Comparison of ENCODE assay signal across 9 mouse cellular contexts in genomic region chr1:132199934-132200333, GRCm38 (mm10). TPM values are rescaled to one million over a fixed set of nuclear protein-coding genes. Genes with fewer than 3 reads are reported as not detected.
DNase-seq lines count a peak whose midpoint lies in the region; ATAC-seq and TF ChIP-seq lines count a peak whose summit lies in the region.
"Had no signal": no experiment of that assay in that cellular context is flagged by ENCODE, and none has a peak within 500 bp of the region (broad histone marks: within the 10 kb centered on the region; RNA-seq: fewer than 3 reads in every experiment).

No protein-coding gene starts in this region.

- H3K9me3 ChIP-seq in hindbrain, embryonic 15.5 days, result no peaks in the 10 kb centered on the region
- H3K9me3 ChIP-seq in neural tube, embryonic 11.5 days (ENCODE audit: control insufficient read depth, low read length), result no peaks in the 10 kb centered on the region
- H3K9me3 ChIP-seq: liver, embryonic 15.5 days had no signal

- 0 out of 2 replicates have a peak overlapping the region, but pooled peaks have one; percentile 35 for H3K9ac ChIP-seq in hindbrain, embryonic 15.5 days
- peak overlapping the region; percentile 23; the same call in 1 of the 2 replicates for H3K9ac ChIP-seq in neural tube, embryonic 11.5 days (ENCODE audit: low read length)
- H3K9ac ChIP-seq: liver, embryonic 15.5 days had no signal

- WGBS in hindbrain, embryonic 15.5 days, result 9% methylated on average over 12 of the region's 12 CpGs
- 24% methylated on average over 12 of the region's 12 CpGs for WGBS in neural tube, embryonic 11.5 days

- peaks cover 83% of the 10 kb centered on the region for H3K4me1 ChIP-seq in hindbrain, embryonic 15.5 days (replicated peaks)
- H3K4me1 ChIP-seq in neural tube, embryonic 11.5 days (ENCODE audit: control insufficient read depth, insufficient read depth, low read length), result peaks cover 30% of the 10 kb centered on the region
- H3K4me1 ChIP-seq: liver, embryonic 15.5 days had no signal

- H3K27me3 ChIP-seq in hindbrain, embryonic 15.5 days, result no peaks in the 10 kb centered on the region
- no peaks in the 10 kb centered on the region for H3K27me3 ChIP-seq in neural tube, embryonic 11.5 days (ENCODE audit: control insufficient read depth, insufficient read depth, low read length)

- peak overlapping the region; percentile 96 for H3K27ac ChIP-seq in left cerebral cortex, adult 2 months
- H3K27ac ChIP-seq in hindbrain, embryonic 15.5 days (replicated peaks), result peak overlapping the region; percentile 67
- H3K27ac ChIP-seq in neural tube, embryonic 11.5 days (ENCODE audit: low read depth, low read length), result no peak overlapping the region
- H3K27ac ChIP-seq: liver, embryonic 15.5 days had no signal

- H3K4me2 ChIP-seq in hindbrain, embryonic 15.5 days, result peak overlapping the region; percentile 47
- H3K4me2 ChIP-seq in neural tube, embryonic 11.5 days (ENCODE audit: low read depth), result no peak overlapping the region
- H3K4me2 ChIP-seq: liver, embryonic 15.5 days had no signal

- no peak for ATAC-seq in hindbrain, embryonic 15.5 days (ENCODE audit: low FRiP score, low read depth)
- ATAC-seq in neural tube, embryonic 11.5 days (ENCODE audit: insufficient read depth, low FRiP score, low TSS enrichment), result no peak

- intact Hi-C loops in left cerebral cortex, adult 2 months (cut with DNase I), result no loop called here

- H3K4me3 ChIP-seq in left cerebral cortex, adult 2 months, result peak overlapping the region; percentile 40
- peak overlapping the region; percentile 36; the same call in 1 of the 2 replicates for H3K4me3 ChIP-seq in hindbrain, embryonic 15.5 days
- no peak overlapping the region for H3K4me3 ChIP-seq in neural tube, embryonic 11.5 days (ENCODE audit: low read depth, low read length)
- H3K4me3 ChIP-seq: liver, embryonic 15.5 days had no signal

- H3K36me3 ChIP-seq in hindbrain, embryonic 15.5 days, result no peaks in the 10 kb centered on the region
- no peaks in the 10 kb centered on the region for H3K36me3 ChIP-seq in neural tube, embryonic 11.5 days (ENCODE audit: control insufficient read depth, insufficient read depth, low read length)
- H3K36me3 ChIP-seq: liver, embryonic 15.5 days had no signal

- DNase-seq in left cerebral cortex, adult 2 months (ENCODE audit: extremely low spot score in 1 of 2, low spot score in 2 of 2), result peak in 1 of 2 experiments; percentile 47
- DNase-seq in left cerebral cortex, adult 9 months (ENCODE audit: low spot score in 2 of 2), result no peak
- DNase-seq in cerebellum, postnatal 36 days, result peak; percentile 58 to 72
- DNase-seq in neural tube, embryonic 11.5 days (ENCODE audit: low spot score), result peak; percentile 22
- DNase-seq in adipocyte (ENCODE audit: low spot score), result no peak
- DNase-seq in thymus, postnatal 36 days, result no peak
- no peak for DNase-seq in adrenal gland, adult 2 months

- TF ChIP-seq CTCF in left cerebral cortex, adult 2 months (IDR thresholded peaks at IDR 0.05), result no peak

RNA-seq across cellular contexts. Expression of gene AC124108.1, which starts 8.7 kb away (rescaled TPM):
- total RNA-seq in left cerebral cortex, adult 2 months (2021), result 1 to 10 TPM; 4.3 to 6.1 TPM
- 2.7 and 2.8 TPM in 2 replicates for polyA plus RNA-seq in hindbrain, embryonic 15.5 days (2015; fragmentation: Nextera tagmentation; extraction: Ambion mirVana)
- 2.2 and 2.6 TPM in 2 replicates for polyA plus RNA-seq in neural tube, embryonic 11.5 days (2014; fragmentation: Nextera tagmentation; extraction: Ambion mirVana)
- under 1 TPM; 0.10 to 0.12 TPM for total RNA-seq in adrenal gland, adult 2 months (2021)
- polyA plus RNA-seq in adrenal gland, adult 2 months (2012; rRNA removed), result 0.03 and 0.09 TPM in 2 replicates
- polyA plus RNA-seq: liver, embryonic 15.5 days had no signal

RNA-seq across cellular contexts. Expression of gene Lemd1, which starts 8.7 kb away (rescaled TPM):
- total RNA-seq in left cerebral cortex, adult 2 months (2021), result 1 to 10 TPM; 3.9 to 6.8 TPM
- 14.1 and 16.2 TPM in 2 replicates for polyA plus RNA-seq in hindbrain, embryonic 15.5 days (2015; fragmentation: Nextera tagmentation; extraction: Ambion mirVana)
- polyA plus RNA-seq in neural tube, embryonic 11.5 days (2014; fragmentation: Nextera tagmentation; extraction: Ambion mirVana), result 5.6 and 6.8 TPM in 2 replicates
- total RNA-seq in adrenal gland, adult 2 months (2021), result under 1 TPM in 1 of 2 experiments, not detected in 1; 0.41 TPM
- 0.19 and 0.20 TPM in 2 replicates for polyA plus RNA-seq in adrenal gland, adult 2 months (2012; rRNA removed)
- polyA plus RNA-seq: liver, embryonic 15.5 days had no signal

RNA-seq across cellular contexts. Expression of gene Gm10188, which starts 29.6 kb away (rescaled TPM):
- total RNA-seq in left cerebral cortex, adult 2 months (2021), result not detected
- polyA plus RNA-seq in hindbrain, embryonic 15.5 days (2015; fragmentation: Nextera tagmentation; extraction: Ambion mirVana), result 0.25 and 0.68 TPM in 2 replicates
- polyA plus RNA-seq in neural tube, embryonic 11.5 days (2014; fragmentation: Nextera tagmentation; extraction: Ambion mirVana), result not detected in 2 replicates
- not detected for total RNA-seq in adrenal gland, adult 2 months (2021)
- polyA plus RNA-seq in adrenal gland, adult 2 months (2012; rRNA removed), result not detected in 2 replicates
- polyA plus RNA-seq: liver, embryonic 15.5 days had no signal

Comparison
In these comparisons a context has a peak if more than half of its experiments do, and no peak if none do; other contexts are left out.
1. DNase-seq: peak in cerebellum, postnatal 36 days (2 of 2) and neural tube, embryonic 11.5 days (single experiment); none in left cerebral cortex, adult 9 months (0 of 2), adipocyte (single experiment), thymus, postnatal 36 days (0 of 2) and adrenal gland, adult 2 months (single experiment).